Mouse (Mus musculus): Measurements from ENCODE around the gene 9530068E07Rik. TPM values are rescaled to one million over a fixed set of nuclear protein-coding genes. Genes with fewer than 3 reads are reported as not detected.

Gene 9530068E07Rik
- polyA plus RNA-seq, 1 experiment = 151 TPM

GRCm38 (mm10) chr11:52437123-52437522 is 40.9 kb downstream of the 9530068E07Rik start:
- Histone ChIP-seq H3K79me2 (ENCODE audit: control insufficient read depth, insufficient read depth) (no peaks in the 10 kb centered on the region), H3K36me3 (ENCODE audit: control insufficient read depth, insufficient read depth) (no peaks in the 10 kb centered on the region), H3K4me3 (no peak overlapping the region), H3ac (ENCODE audit: control insufficient read depth, insufficient read length) (no peak overlapping the region), H3K4me2 (ENCODE audit: low read depth) (no peak overlapping the region), H3K27me3 (ENCODE audit: control insufficient read depth, insufficient read depth, insufficient read length) (no peaks in the 10 kb centered on the region)
- TF ChIP-seq TCF3 (IDR thresholded peaks at IDR 0.05; ENCODE audit: insufficient read length, low read depth) (no peak), CEBPB (IDR thresholded peaks at IDR 0.05; ENCODE audit: insufficient read depth, poor library complexity, severe bottlenecking) (no peak), USF1 (IDR thresholded peaks at IDR 0.05; ENCODE audit: low read depth) (no peak), SRF (IDR thresholded peaks at IDR 0.05; ENCODE audit: control insufficient read depth, insufficient read length, low read depth) (no peak), POLR2AphosphoS2 (IDR thresholded peaks at IDR 0.05; ENCODE audit: insufficient read length, low read depth) (no peak), MYOD1 (IDR thresholded peaks at IDR 0.05; ENCODE audit: control insufficient read depth in 1 of 3, insufficient read length in 2 of 3, low read depth in 2 of 3) (no peak), MAX (IDR thresholded peaks at IDR 0.05; ENCODE audit: low read depth) (no peak), POLR2A (IDR thresholded peaks at IDR 0.05; ENCODE audit: insufficient read length, low read depth) (no peak), REST (IDR thresholded peaks at IDR 0.05; ENCODE audit: insufficient read depth, insufficient read length) (no peak), MYOG (IDR thresholded peaks at IDR 0.05; ENCODE audit: control insufficient read depth in 1 of 3, insufficient read depth in 1 of 3, insufficient read length in 2 of 3, low read depth in 2 of 3) (no peak), E2F4 (IDR thresholded peaks at IDR 0.05; ENCODE audit: insufficient read depth) (no peak), TCF12 (IDR thresholded peaks at IDR 0.05; ENCODE audit: insufficient read depth, poor library complexity, severe bottlenecking) (no peak)

GRCm38 (mm10) chr11:52441096-52441495 is 44.9 kb downstream of the 9530068E07Rik start:
- Histone ChIP-seq H3ac (ENCODE audit: control insufficient read depth, insufficient read length) (no peak overlapping the region), H3K79me2 (ENCODE audit: control insufficient read depth, insufficient read depth) (no peaks in the 10 kb centered on the region), H3K4me2 (ENCODE audit: low read depth) (no peak overlapping the region), H3K36me3 (ENCODE audit: control insufficient read depth, insufficient read depth) (no peaks in the 10 kb centered on the region), H3K27me3 (ENCODE audit: control insufficient read depth, insufficient read depth, insufficient read length) (peaks cover 4% of the 10 kb centered on the region), H3K4me3 (no peak overlapping the region)
- TF ChIP-seq POLR2AphosphoS2 (IDR thresholded peaks at IDR 0.05; ENCODE audit: insufficient read length, low read depth) (no peak), CEBPB (IDR thresholded peaks at IDR 0.05; ENCODE audit: insufficient read depth, poor library complexity, severe bottlenecking) (no peak), TCF12 (IDR thresholded peaks at IDR 0.05; ENCODE audit: insufficient read depth, poor library complexity, severe bottlenecking) (no peak), POLR2A (IDR thresholded peaks at IDR 0.05; ENCODE audit: insufficient read length, low read depth) (no peak), REST (IDR thresholded peaks at IDR 0.05; ENCODE audit: insufficient read depth, insufficient read length) (no peak), SRF (IDR thresholded peaks at IDR 0.05; ENCODE audit: control insufficient read depth, insufficient read length, low read depth) (no peak), MYOG (IDR thresholded peaks at IDR 0.05; ENCODE audit: control insufficient read depth in 1 of 3, insufficient read depth in 1 of 3, insufficient read length in 2 of 3, low read depth in 2 of 3) (no peak), TCF3 (IDR thresholded peaks at IDR 0.05; ENCODE audit: insufficient read length, low read depth) (no peak), USF1 (IDR thresholded peaks at IDR 0.05; ENCODE audit: low read depth) (no peak), E2F4 (IDR thresholded peaks at IDR 0.05; ENCODE audit: insufficient read depth) (no peak), MYOD1 (IDR thresholded peaks at IDR 0.05; ENCODE audit: control insufficient read depth in 1 of 3, insufficient read length in 2 of 3, low read depth in 2 of 3) (no peak), MAX (IDR thresholded peaks at IDR 0.05; ENCODE audit: low read depth) (no peak)

GRCm38 (mm10) chr11:52447242-52447641 is 51.0 kb downstream of the 9530068E07Rik start:
- TF ChIP-seq USF1 (IDR thresholded peaks at IDR 0.05; ENCODE audit: low read depth) (no peak), REST (IDR thresholded peaks at IDR 0.05; ENCODE audit: insufficient read depth, insufficient read length) (no peak), SRF (IDR thresholded peaks at IDR 0.05; ENCODE audit: control insufficient read depth, insufficient read length, low read depth) (no peak), CEBPB (IDR thresholded peaks at IDR 0.05; ENCODE audit: insufficient read depth, poor library complexity, severe bottlenecking) (no peak), MYOG (IDR thresholded peaks at IDR 0.05; ENCODE audit: control insufficient read depth in 1 of 3, insufficient read depth in 1 of 3, insufficient read length in 2 of 3, low read depth in 2 of 3) (no peak), POLR2AphosphoS2 (IDR thresholded peaks at IDR 0.05; ENCODE audit: insufficient read length, low read depth) (no peak), MAX (IDR thresholded peaks at IDR 0.05; ENCODE audit: low read depth) (no peak), TCF3 (IDR thresholded peaks at IDR 0.05; ENCODE audit: insufficient read length, low read depth) (no peak), POLR2A (IDR thresholded peaks at IDR 0.05; ENCODE audit: insufficient read length, low read depth) (no peak), E2F4 (IDR thresholded peaks at IDR 0.05; ENCODE audit: insufficient read depth) (no peak), MYOD1 (IDR thresholded peaks at IDR 0.05; ENCODE audit: control insufficient read depth in 1 of 3, insufficient read length in 2 of 3, low read depth in 2 of 3) (no peak), TCF12 (IDR thresholded peaks at IDR 0.05; ENCODE audit: insufficient read depth, poor library complexity, severe bottlenecking) (no peak)
- Histone ChIP-seq H3K36me3 (ENCODE audit: control insufficient read depth, insufficient read depth) (no peaks in the 10 kb centered on the region), H3K27me3 (ENCODE audit: control insufficient read depth, insufficient read depth, insufficient read length) (peaks cover 4% of the 10 kb centered on the region), H3K4me2 (ENCODE audit: low read depth) (no peak overlapping the region), H3K4me3 (no peak overlapping the region), H3ac (ENCODE audit: control insufficient read depth, insufficient read length) (no peak overlapping the region), H3K79me2 (ENCODE audit: control insufficient read depth, insufficient read depth) (no peaks in the 10 kb centered on the region)

- no peaks in the 10 kb centered on the region for H3K27me3 ChIP-seq (ENCODE audit: control insufficient read depth, insufficient read depth, insufficient read length)
- H3K36me3 ChIP-seq (ENCODE audit: control insufficient read depth, insufficient read depth) = no peaks in the 10 kb centered on the region
- H3K79me2 ChIP-seq (ENCODE audit: control insufficient read depth, insufficient read depth) = no peaks in the 10 kb centered on the region
- no peak overlapping the region for H3ac ChIP-seq (ENCODE audit: control insufficient read depth, insufficient read length)
- TF ChIP-seq TCF3 (IDR thresholded peaks at IDR 0.05; ENCODE audit: insufficient read length, low read depth) (no peak), REST (IDR thresholded peaks at IDR 0.05; ENCODE audit: insufficient read depth, insufficient read length) (no peak), SRF (IDR thresholded peaks at IDR 0.05; ENCODE audit: control insufficient read depth, insufficient read length, low read depth) (no peak), MYOD1 (IDR thresholded peaks at IDR 0.05; ENCODE audit: control insufficient read depth in 1 of 3, insufficient read length in 2 of 3, low read depth in 2 of 3) (no peak), USF1 (IDR thresholded peaks at IDR 0.05; ENCODE audit: low read depth) (no peak), MYOG (IDR thresholded peaks at IDR 0.05; ENCODE audit: control insufficient read depth in 1 of 3, insufficient read depth in 1 of 3, insufficient read length in 2 of 3, low read depth in 2 of 3) (no peak), MAX (IDR thresholded peaks at IDR 0.05; ENCODE audit: low read depth) (no peak), CEBPB (IDR thresholded peaks at IDR 0.05; ENCODE audit: insufficient read depth, poor library complexity, severe bottlenecking) (no peak), TCF12 (IDR thresholded peaks at IDR 0.05; ENCODE audit: insufficient read depth, poor library complexity, severe bottlenecking) (no peak), E2F4 (IDR thresholded peaks at IDR 0.05; ENCODE audit: insufficient read depth) (no peak), POLR2AphosphoS2 (IDR thresholded peaks at IDR 0.05; ENCODE audit: insufficient read length, low read depth) (no peak), POLR2A (IDR thresholded peaks at IDR 0.05; ENCODE audit: insufficient read length, low read depth) (no peak)
- H3K4me3 ChIP-seq = no peak overlapping the region
- no peak overlapping the region for H3K4me2 ChIP-seq (ENCODE audit: low read depth)
Measured at GRCm38 (mm10) chr11:52449004-52449403, 52.8 kb downstream of the 9530068E07Rik start.
